Mouse (Mus musculus) thymus, adult 2 months (tissue): ENCODE data around the gene Plekhm1. TPM values are rescaled to one million over a fixed set of nuclear protein-coding genes. Genes with fewer than 3 reads are reported as not detected.
A peak's percentile ranks its signal among the peaks of the same experiment; 100 is the strongest.

ENCODE experiments used
- DNase-seq: peaks from one replicate; pipeline ENCODE4 v3.0.0; 2021
- H3K27ac ChIP-seq: fragments of 200-500 bp; 2 replicates; pipeline ENCODE4 v1.5.1; 2012; ENCODE audit warnings: low read length, control low read depth; ENCODE audit not compliant: control insufficient read depth, insufficient read depth
- H3K27me3 ChIP-seq: fragments of 200-500 bp; 2 replicates; pipeline ENCODE4 v1.6.1; 2012; ENCODE audit warnings: mild to moderate bottlenecking, low read length, moderate library complexity, mixed read lengths; ENCODE audit not compliant: control insufficient read depth, insufficient read depth
- H3K36me3 ChIP-seq: fragments of 200-500 bp; 2 replicates; pipeline ENCODE4 v1.6.1; 2012; ENCODE audit warnings: mild to moderate bottlenecking, low read length, moderate library complexity; ENCODE audit not compliant: control insufficient read depth, insufficient read depth
- H3K4me1 ChIP-seq: fragments of 200-500 bp; replicated peaks from 2 replicates; pipeline ENCODE4 v1.6.1; 2012; ENCODE audit warnings: low read length; ENCODE audit not compliant: control insufficient read depth, insufficient read depth
- H3K4me3 ChIP-seq: fragments of 200-500 bp; 2 replicates; pipeline ENCODE4 v1.5.1; 2012; ENCODE audit warnings: mild to moderate bottlenecking, low read length, control low read depth, moderate library complexity; ENCODE audit not compliant: control insufficient read depth, insufficient read depth
- CTCF ChIP-seq: fragments of 200-500 bp; IDR thresholded peaks from 2 replicates; pipeline ENCODE4 v1.5.1; 2012; ENCODE audit warnings: mild to moderate bottlenecking, control low read depth, low read length, moderate library complexity, borderline replicate concordance; ENCODE audit not compliant: control insufficient read depth, poor library complexity, insufficient read depth; ENCODE audit errors: extremely low read depth
- POLR2A ChIP-seq: fragments of 200-500 bp; IDR thresholded peaks from 2 replicates; pipeline ENCODE4 v1.6.1; 2012; ENCODE audit warnings: mild to moderate bottlenecking, low read length, control low read depth, moderate library complexity; ENCODE audit not compliant: control insufficient read depth, poor library complexity, insufficient read depth; ENCODE audit errors: extremely low read depth
- WGBS: fragments of 180-500 bp; shearing (Covaris S2); methylation state at CpG from one replicate; pipeline ENCODE4 v1.1.7; 2018; 5-methylcytosine and 5-hydroxymethylcytosine counted together
- polyA plus RNA-seq: library from polyadenylated mRNA; depleted of rRNA; stranded (reverse); fragments of >200 nt; gene quantifications from 2 replicates; pipeline ENCODE4 v1.2.3, GENCODE M21; 2012

The Plekhm1 gene
- polyA plus RNA-seq, 1 experiment, result 43.6 TPM

- H3K4me3 ChIP-seq, result peak overlapping the region; percentile 37
- TF ChIP-seq CTCF (peak; percentile 98), POLR2A (no peak)
- H3K27ac ChIP-seq, result no peak overlapping the region
- DNase-seq, result peak; percentile 86
- WGBS, result 12% methylated on average over 60 of the region's 60 CpGs
- H3K27me3 ChIP-seq, result peaks cover 15% of the 10 kb centered on the region; the same call in 1 of the 2 replicates
- peaks cover 37% of the 10 kb centered on the region for H3K4me1 ChIP-seq
- no peaks in the 10 kb centered on the region for H3K36me3 ChIP-seq
These were observed 52.4 kb downstream of the Plekhm1 start for GRCm38 (mm10) chr11:103359841-103360641.

DNA sequence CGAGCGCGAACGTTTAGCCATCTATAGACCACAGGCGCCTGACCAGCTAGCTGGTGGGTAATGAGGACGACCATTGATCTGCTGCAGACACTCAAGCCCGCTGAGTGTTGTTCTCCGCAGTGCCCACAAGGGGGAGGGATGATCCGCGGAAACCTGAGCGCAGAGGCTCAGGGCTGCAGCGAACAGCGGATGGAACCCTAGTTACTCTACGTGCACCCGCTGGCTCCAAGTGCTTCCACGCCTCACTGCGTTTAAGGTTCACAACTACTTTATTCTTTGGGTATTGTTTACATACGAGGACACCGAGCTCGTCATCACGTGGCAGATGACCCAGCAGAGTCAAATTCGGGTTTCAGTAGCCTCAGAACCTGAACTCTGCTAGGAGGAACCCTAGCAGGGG lies 53.4 kb downstream of the Plekhm1 start:
- 32% methylated on average over 22 of the region's 22 CpGs for WGBS
- peak; percentile 83 for DNase-seq
- Histone ChIP-seq H3K27ac (no peak overlapping the region), H3K4me1 (peaks cover 37% of the 10 kb centered on the region), H3K36me3 (no peaks in the 10 kb centered on the region), H3K27me3 (peaks cover 15% of the 10 kb centered on the region; the same call in 1 of the 2 replicates), H3K4me3 (no peak overlapping the region)
- TF ChIP-seq POLR2A (no peak), CTCF (peak; percentile 91)

GRCm38 (mm10) chr11:103358316-103358715 lies 54.2 kb downstream of the Plekhm1 start:
- Histone ChIP-seq H3K4me1 (peaks cover 33% of the 10 kb centered on the region), H3K27me3 (peaks cover 15% of the 10 kb centered on the region; the same call in 1 of the 2 replicates), H3K27ac (no peak overlapping the region), H3K4me3 (no peak overlapping the region), H3K36me3 (no peaks in the 10 kb centered on the region)
- DNase-seq, result no peak
- no peak for TF ChIP-seq CTCF
- TF ChIP-seq POLR2A, result no peak
- 92% methylated on average over 4 of the region's 4 CpGs for WGBS

- peaks cover 11% of the 10 kb centered on the region; the same call in 1 of the 2 replicates for H3K27me3 ChIP-seq
- H3K27ac ChIP-seq, result no peak overlapping the region
- TF ChIP-seq CTCF (no peak), POLR2A (no peak)
These were observed 54.8 kb downstream of the Plekhm1 start for GRCm38 (mm10) chr11:103357710-103358109.

GRCm38 (mm10) chr11:103356938-103357670 lies 55.4 kb downstream of the Plekhm1 start:
- Histone ChIP-seq H3K27me3 (peaks cover 5% of the 10 kb centered on the region; the same call in 1 of the 2 replicates), H3K36me3 (no peaks in the 10 kb centered on the region), H3K4me1 (peaks cover 22% of the 10 kb centered on the region), H3K27ac (no peak overlapping the region), H3K4me3 (no peak overlapping the region)
- 95% methylated on average over 16 of the region's 16 CpGs for WGBS
- no peak for DNase-seq
- no peak for TF ChIP-seq CTCF
- TF ChIP-seq POLR2A, result no peak

More at GRCm38 (mm10) chr11:103357710-103358109, 54.8 kb downstream of the Plekhm1 start:
- DNase-seq, result no peak
- no peak overlapping the region for H3K4me3 ChIP-seq
- H3K36me3 ChIP-seq, result no peaks in the 10 kb centered on the region
- WGBS, result 97% methylated on average over 10 of the region's 10 CpGs
- peaks cover 28% of the 10 kb centered on the region for H3K4me1 ChIP-seq

DNA sequence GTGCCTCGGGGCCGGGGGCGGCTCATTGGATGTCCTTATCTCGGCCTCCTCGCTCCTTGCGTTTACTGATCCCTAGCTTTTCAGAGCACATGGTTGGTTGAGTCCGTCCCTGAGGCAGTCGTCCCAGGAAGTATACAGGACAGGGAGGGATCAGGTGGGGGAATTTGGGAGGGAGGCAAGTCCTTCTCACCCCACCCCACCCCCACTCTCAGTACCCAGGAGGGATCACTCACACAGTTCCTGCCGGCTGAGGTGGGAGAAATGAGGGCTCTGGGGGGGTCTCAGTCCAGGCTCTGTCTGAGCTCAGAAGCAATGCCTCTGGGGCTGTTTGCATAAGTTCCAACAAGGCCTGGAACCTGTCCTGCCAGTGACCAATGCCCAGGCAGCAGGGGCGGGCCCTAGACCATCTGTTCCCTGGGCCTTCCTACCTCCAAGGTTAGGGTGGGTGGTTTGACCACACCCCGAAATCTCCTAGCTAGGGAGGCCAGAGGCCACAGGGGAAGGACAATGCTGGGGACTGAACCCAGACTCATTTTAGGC lies 56.4 kb downstream of the Plekhm1 start:
- Histone ChIP-seq H3K4me3 (no peak overlapping the region), H3K27ac (no peak overlapping the region), H3K27me3 (peaks cover 3% of the 10 kb centered on the region; the same call in 1 of the 2 replicates), H3K4me1 (peaks cover 12% of the 10 kb centered on the region), H3K36me3 (no peaks in the 10 kb centered on the region)
- no peak for TF ChIP-seq CTCF
- no peak for TF ChIP-seq POLR2A
- WGBS, result 92% methylated on average over 11 of the region's 11 CpGs
- no peak for DNase-seq
